In the genomic region with DNA sequence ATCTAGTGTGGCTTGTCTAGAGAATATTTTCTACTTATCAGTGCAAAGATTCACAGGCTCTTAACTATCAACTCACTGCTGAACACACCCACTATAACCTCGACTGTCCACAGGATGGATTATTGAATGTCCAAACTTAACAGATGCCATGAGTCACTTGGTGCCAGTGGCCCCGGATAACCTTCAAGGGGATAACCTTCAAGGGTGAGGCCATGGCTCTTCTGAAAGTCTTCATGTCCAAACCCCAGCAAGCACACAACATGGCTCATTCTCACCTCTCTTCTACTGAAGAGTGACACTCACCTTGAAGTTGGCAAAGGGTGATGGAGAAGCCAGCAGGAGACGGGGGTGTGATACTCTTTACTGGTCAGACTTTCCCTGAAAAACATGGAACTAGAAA, we compare ENCODE assay signal across 29 mouse cellular contexts. TPM values are rescaled to one million over a fixed set of nuclear protein-coding genes. Genes with fewer than 3 reads are reported as not detected.
"Had no signal": no experiment of that assay in that cellular context is flagged by ENCODE, and none has a peak within 500 bp of the region (broad histone marks: within the 10 kb centered on the region; RNA-seq: fewer than 3 reads in every experiment).

No protein-coding gene starts in this region.

- H3K27ac ChIP-seq: kidney, postnatal 0 days; limb, embryonic 12.5 days; limb, embryonic 15.5 days; neural tube, embryonic 12.5 days; neural tube, embryonic 15.5 days; stomach, postnatal 0 days had no signal

- H3K36me3 ChIP-seq: limb, embryonic 12.5 days; limb, embryonic 15.5 days; neural tube, embryonic 12.5 days; neural tube, embryonic 15.5 days had no signal

- H3K9me3 ChIP-seq: limb, embryonic 12.5 days; limb, embryonic 15.5 days; neural tube, embryonic 12.5 days; neural tube, embryonic 15.5 days had no signal

- DNase-seq: kidney, adult 2 months; kidney, postnatal 36 days; left cerebral cortex, postnatal 4 days; lung, adult 2 months; lung, postnatal 14 days; lung, postnatal 4 days; midbrain, embryonic 14.5 days; right cerebral cortex, adult 18-20 months; right cerebral cortex, postnatal 14 days; right cerebral cortex, postnatal 4 days; thymus, adult 2 months; thymus, postnatal 14 days; thymus, postnatal 4 days had no signal

- H3K4me2 ChIP-seq: limb, embryonic 12.5 days; limb, embryonic 15.5 days; midbrain, embryonic 11.5 days; neural tube, embryonic 12.5 days; neural tube, embryonic 15.5 days had no signal

- H3K4me1 ChIP-seq: limb, embryonic 12.5 days; limb, embryonic 15.5 days; neural tube, embryonic 12.5 days; neural tube, embryonic 15.5 days had no signal

- H3K9ac ChIP-seq: limb, embryonic 12.5 days; limb, embryonic 15.5 days; neural tube, embryonic 12.5 days; neural tube, embryonic 15.5 days had no signal

- H3K27me3 ChIP-seq: limb, embryonic 12.5 days; limb, embryonic 15.5 days; neural tube, embryonic 12.5 days; neural tube, embryonic 15.5 days had no signal

- ATAC-seq: intestine, postnatal 0 days had no signal

- H3K4me3 ChIP-seq: limb, embryonic 12.5 days; limb, embryonic 15.5 days; neural tube, embryonic 12.5 days; neural tube, embryonic 15.5 days had no signal

RNA-seq across cellular contexts. Expression of gene Ahsg, which starts 4.4 kb away (rescaled TPM):
- total RNA-seq: layer of hippocampus, postnatal 14 days; left cerebral cortex, postnatal 14 days; left cerebral cortex, postnatal 4 days; megakaryocyte progenitor cell, adult 5-6 weeks; megakaryocyte-erythroid progenitor cell, adult 5-6 weeks; midbrain, postnatal 0 days had no signal
- polyA plus RNA-seq: kidney, adult 2 months; midbrain, embryonic 14.5 days had no signal

RNA-seq across cellular contexts. Expression of gene Fetub, which starts 31.4 kb away (rescaled TPM):
- total RNA-seq: left cerebral cortex, adult 8-10 months; left cerebral cortex, postnatal 14 days; left cerebral cortex, postnatal 4 days; megakaryocyte progenitor cell, adult 5-6 weeks; megakaryocyte-erythroid progenitor cell, adult 5-6 weeks; midbrain, postnatal 0 days had no signal
- polyA plus RNA-seq: intestine, postnatal 0 days; kidney, embryonic 14.5 days; limb, embryonic 12.5 days; lung, embryonic 16.5 days; midbrain, embryonic 11.5 days; midbrain, embryonic 14.5 days; neural tube, embryonic 12.5 days; neural tube, embryonic 15.5 days had no signal
